Comparison of ENCODE assay signal across 24 mouse cellular contexts in genomic region chr7:58585626-58586256, GRCm38 (mm10).
DNase-seq lines count a peak whose midpoint lies in the region; ATAC-seq and TF ChIP-seq lines count a peak whose summit lies in the region.
"Had no signal": no experiment of that assay in that cellular context is flagged by ENCODE, and none has a peak within 500 bp of the region (broad histone marks: within the 10 kb centered on the region; RNA-seq: fewer than 3 reads in every experiment).

No protein-coding gene starts in this region.

- H3K4me3 ChIP-seq in heart, embryonic 13.5 days = no peak overlapping the region
- H3K4me3 ChIP-seq in heart, embryonic 12.5 days = no peak overlapping the region
- H3K4me3 ChIP-seq in lung, embryonic 14.5 days (ENCODE audit: low read depth, low read length) = no peak overlapping the region
- no peak overlapping the region for H3K4me3 ChIP-seq in lung, adult 2 months (replicated peaks; ENCODE audit: extremely low read depth, low read depth, low read length)
- H3K4me3 ChIP-seq in embryonic fibroblast, embryonic 13.5 days (ENCODE audit: insufficient read depth, low read length) = no peak overlapping the region
- H3K4me3 ChIP-seq: forebrain, embryonic 10.5 days; heart, adult 2 months; hindbrain, embryonic 13.5 days; liver, embryonic 12.5 days; neural tube, embryonic 12.5 days had no signal

- 40% methylated on average over 3 of the region's 3 CpGs for WGBS in heart, embryonic 13.5 days
- 36% methylated on average over 3 of the region's 3 CpGs for WGBS in heart, embryonic 12.5 days
- WGBS in lung, embryonic 14.5 days = 37% methylated on average over 3 of the region's 3 CpGs
- 47% methylated on average over 3 of the region's 3 CpGs for WGBS in lung, adult 2 months

- TF ChIP-seq CTCF in lung, embryonic 14.5 days (IDR thresholded peaks at IDR 0.05; ENCODE audit: low read depth) = no peak
- TF ChIP-seq CTCF in lung, adult 2 months (IDR thresholded peaks at IDR 0.05; ENCODE audit: insufficient read depth, low read length) = no peak
- TF ChIP-seq CTCF in embryonic fibroblast, embryonic 13.5 days (IDR thresholded peaks at IDR 0.05; ENCODE audit: borderline replicate concordance, insufficient read depth, low read length) = no peak

- H3K36me3 ChIP-seq in heart, embryonic 13.5 days = no peaks in the 10 kb centered on the region
- no peaks in the 10 kb centered on the region for H3K36me3 ChIP-seq in heart, embryonic 12.5 days
- H3K36me3 ChIP-seq in lung, embryonic 14.5 days (ENCODE audit: insufficient read depth) = no peaks in the 10 kb centered on the region
- H3K36me3 ChIP-seq: forebrain, embryonic 10.5 days; hindbrain, embryonic 13.5 days; liver, embryonic 12.5 days; neural tube, embryonic 12.5 days had no signal

- DNase-seq in lung, embryonic 14.5 days = peak; percentile 20
- DNase-seq in lung, adult 2 months = no peak
- DNase-seq in 3T3-L1 (ENCODE audit: low read depth, low spot score) = peak; percentile 34
- no peak for DNase-seq in spleen, postnatal 10 days (ENCODE audit: low spot score in 2 of 2)
- DNase-seq: forebrain, postnatal 0 days; heart, adult 2 months; heart, postnatal 36 days; kidney, adult 2 months; kidney, postnatal 4 days; left cerebral cortex, postnatal 4 days; liver, postnatal 0 days; right cerebral cortex, postnatal 4 days; thymus, adult 2 months; thymus, postnatal 36 days had no signal

- H3K4me2 ChIP-seq in heart, embryonic 13.5 days = no peak overlapping the region
- no peak overlapping the region for H3K4me2 ChIP-seq in heart, embryonic 12.5 days
- H3K4me2 ChIP-seq in lung, embryonic 14.5 days = no peak overlapping the region
- H3K4me2 ChIP-seq: hindbrain, embryonic 13.5 days; liver, embryonic 12.5 days; midbrain, embryonic 11.5 days; neural tube, embryonic 12.5 days had no signal

- no peak for TF ChIP-seq POLR2A in lung, adult 2 months (IDR thresholded peaks at IDR 0.05; ENCODE audit: borderline replicate concordance, extremely low read depth, low read depth, low read length)
- TF ChIP-seq POLR2A in embryonic fibroblast, embryonic 13.5 days (IDR thresholded peaks at IDR 0.05; ENCODE audit: low read depth, low read length) = no peak

- peaks cover 9% of the 10 kb centered on the region; the same call in 1 of the 2 replicates for H3K4me1 ChIP-seq in heart, embryonic 13.5 days
- H3K4me1 ChIP-seq in heart, embryonic 12.5 days (replicated peaks) = peaks cover 9% of the 10 kb centered on the region
- H3K4me1 ChIP-seq in lung, embryonic 14.5 days (ENCODE audit: insufficient read depth) = no peaks in the 10 kb centered on the region
- H3K4me1 ChIP-seq in lung, adult 2 months (ENCODE audit: control insufficient read depth, insufficient read depth, low read length) = no peaks in the 10 kb centered on the region; the same call in 1 of the 2 replicates
- H3K4me1 ChIP-seq in embryonic fibroblast, embryonic 13.5 days (ENCODE audit: control insufficient read depth, insufficient read depth, low read length) = peaks cover 7% of the 10 kb centered on the region
- H3K4me1 ChIP-seq: forebrain, embryonic 10.5 days; hindbrain, embryonic 13.5 days; liver, embryonic 12.5 days; neural tube, embryonic 12.5 days had no signal

- H3K9me3 ChIP-seq in heart, embryonic 13.5 days = no peaks in the 10 kb centered on the region
- H3K9me3 ChIP-seq in heart, embryonic 12.5 days (replicated peaks) = no peaks in the 10 kb centered on the region
- no peaks in the 10 kb centered on the region for H3K9me3 ChIP-seq in lung, embryonic 14.5 days (ENCODE audit: low read depth, low read length)
- H3K9me3 ChIP-seq: forebrain, embryonic 10.5 days; hindbrain, embryonic 13.5 days; liver, embryonic 12.5 days; neural tube, embryonic 12.5 days had no signal

- no peak for ATAC-seq in heart, embryonic 13.5 days (ENCODE audit: extremely low read depth, insufficient number of reproducible peaks, low FRiP score, low TSS enrichment)
- no peak for ATAC-seq in heart, embryonic 12.5 days (ENCODE audit: insufficient number of reproducible peaks, low FRiP score)
- ATAC-seq in lung, embryonic 14.5 days (ENCODE audit: insufficient read depth) = peak; percentile 60; the same call in 1 of the 2 replicates
- ATAC-seq: forebrain, postnatal 0 days; liver, embryonic 12.5 days; liver, postnatal 0 days; midbrain, embryonic 16.5 days had no signal

- H3K27me3 ChIP-seq in heart, embryonic 13.5 days (replicated peaks) = no peaks in the 10 kb centered on the region
- no peaks in the 10 kb centered on the region for H3K27me3 ChIP-seq in heart, embryonic 12.5 days (replicated peaks)
- no peaks in the 10 kb centered on the region for H3K27me3 ChIP-seq in lung, embryonic 14.5 days (ENCODE audit: insufficient read depth, low read length)
- H3K27me3 ChIP-seq: CH12.LX; hindbrain, embryonic 13.5 days; liver, embryonic 12.5 days; neural tube, embryonic 12.5 days had no signal

- H3K9ac ChIP-seq in heart, embryonic 13.5 days = no peak overlapping the region
- H3K9ac ChIP-seq in heart, embryonic 12.5 days = no peak overlapping the region
- no peak overlapping the region for H3K9ac ChIP-seq in lung, embryonic 14.5 days
- H3K9ac ChIP-seq: forebrain, postnatal 0 days; hindbrain, embryonic 13.5 days; liver, embryonic 12.5 days; liver, postnatal 0 days; neural tube, embryonic 12.5 days had no signal

- H3K27ac ChIP-seq in heart, embryonic 13.5 days (replicated peaks) = 0 out of 2 replicates have a peak overlapping the region, but pooled peaks have one; percentile 7
- no peak overlapping the region for H3K27ac ChIP-seq in heart, embryonic 12.5 days (ENCODE audit: poor library complexity, severe bottlenecking)
- H3K27ac ChIP-seq in lung, embryonic 14.5 days (ENCODE audit: low read depth) = 0 out of 2 replicates have a peak overlapping the region, but pooled peaks have one; percentile 12
- H3K27ac ChIP-seq in embryonic fibroblast, embryonic 13.5 days (ENCODE audit: insufficient read depth, low read length) = peak overlapping the region; percentile 13
- H3K27ac ChIP-seq: forebrain, embryonic 10.5 days; heart, adult 2 months; hindbrain, embryonic 13.5 days; liver, embryonic 12.5 days; neural tube, embryonic 12.5 days had no signal

Comparison
In these comparisons a context has a peak if more than half of its experiments do, and no peak if none do; other contexts are left out.
1. DNase-seq: peak in lung, embryonic 14.5 days (single experiment) and 3T3-L1 (single experiment); none in lung, adult 2 months (single experiment) and spleen, postnatal 10 days (0 of 2).